In genomic region chr16:84955204-84955839, GRCm38 (mm10) we compare ENCODE assay signal across 9 mouse cellular contexts.
A peak's percentile ranks its signal among the peaks of the same experiment; 100 is the strongest.
DNase-seq lines count a peak whose midpoint lies in the region; ATAC-seq and TF ChIP-seq lines count a peak whose summit lies in the region.
"Had no signal": no experiment of that assay in that cellular context is flagged by ENCODE, and none has a peak within 500 bp of the region (broad histone marks: within the 10 kb centered on the region; RNA-seq: fewer than 3 reads in every experiment).

No protein-coding gene starts in this region.

- no peaks in the 10 kb centered on the region for H3K27me3 ChIP-seq in CH12.LX (replicated peaks)
- no peaks in the 10 kb centered on the region for H3K27me3 ChIP-seq in forebrain, embryonic 16.5 days (replicated peaks; ENCODE audit: control insufficient read depth, insufficient read depth, low read length)

- dilution Hi-C loops in CH12.LX (cut with MboI; ENCODE audit: extremely low pct_ligation_motif_present, extremely low pct_unique_long_range_greater_than_20kb, low sequenced_read_pairs) = no loop called here

- H3K9ac ChIP-seq in CH12.LX (ENCODE audit: insufficient read depth, low read depth) = no peak overlapping the region
- H3K9ac ChIP-seq in forebrain, embryonic 16.5 days (replicated peaks; ENCODE audit: low read depth, low read length) = no peak overlapping the region

- peak; percentile 96 to 98 for TF ChIP-seq CTCF in CH12.LX (conservative IDR thresholded peaks at IDR 0.05 in 1 of 2, IDR thresholded peaks at IDR 0.05 in 1 of 2; ENCODE audit: low read depth in 2 of 2, low read length in 2 of 2)

- peaks cover 0 to 10% of the 10 kb centered on the region in 2 experiments; a peak in 1 of 4 replicates for H3K4me1 ChIP-seq in CH12.LX (ENCODE audit: control insufficient read depth in 1 of 2, insufficient read depth in 2 of 2)
- H3K4me1 ChIP-seq in forebrain, embryonic 16.5 days (replicated peaks; ENCODE audit: control insufficient read depth, insufficient read depth, low read length) = peaks cover 11% of the 10 kb centered on the region

- in situ Hi-C loops in CH12.LX (cut with MboI; ENCODE audit: low pct_ligation_motif_present, low pct_unique_long_range_greater_than_20kb, low sequenced_read_pairs) = loop anchor here (5.0 to 25.0 kb wide), 3 partner anchors 202 to 732 kb away; no protein-coding TSS in a partner anchor

- H3K4me2 ChIP-seq in CH12.LX (ENCODE audit: insufficient read depth, low read depth, poor library complexity, severe bottlenecking) = peak overlapping the region; percentile 45
- no peak overlapping the region for H3K4me2 ChIP-seq in forebrain, embryonic 16.5 days (ENCODE audit: low read length)

- no peak; the same call in 1 of the 2 replicates for TF ChIP-seq EP300 in CH12.LX (IDR thresholded peaks at IDR 0.05; ENCODE audit: low read length)

- 30% methylated on average over 26 of the region's 26 CpGs for WGBS in forebrain, embryonic 16.5 days

- no peaks in the 10 kb centered on the region for H3K9me3 ChIP-seq in CH12.LX (replicated peaks; ENCODE audit: low read length)
- H3K9me3 ChIP-seq in forebrain, embryonic 16.5 days (ENCODE audit: control insufficient read depth, low read length) = no peaks in the 10 kb centered on the region

- intact Hi-C loops in heart, postnatal 25 days (cut with DNase I) = loop anchor here (1.0 to 5.0 kb wide), 2 partner anchors 218 to 482 kb away; partner anchors contain the start of gene App

- TF ChIP-seq RAD21 in CH12.LX (IDR thresholded peaks at IDR 0.05; ENCODE audit: low read depth, low read length) = peak; percentile 99

- H3K27ac ChIP-seq in CH12.LX (ENCODE audit: insufficient read depth, low read depth) = no peak overlapping the region
- H3K27ac ChIP-seq in forebrain, embryonic 16.5 days (ENCODE audit: low read length) = no peak overlapping the region

- H3K4me3 ChIP-seq in CH12.LX (replicated peaks in 1 of 3; ENCODE audit: low read depth in 2 of 3, low read length in 2 of 3, poor library complexity in 1 of 3) = no peak overlapping the region
- H3K4me3 ChIP-seq in forebrain, embryonic 16.5 days (replicated peaks; ENCODE audit: low read length) = no peak overlapping the region
- H3K4me3 ChIP-seq: erythroblast, embryonic 14.5 days had no signal

- peak; percentile 92 for ATAC-seq in forebrain, embryonic 16.5 days
- ATAC-seq in neutrophil, adult 5-6 weeks (ENCODE audit: extremely low read depth, insufficient number of reproducible peaks, low FRiP score, poor library complexity, severe bottlenecking) = peak; percentile 75

- no peaks in the 10 kb centered on the region for H3K79me2 ChIP-seq in CH12.LX (replicated peaks; ENCODE audit: control insufficient read depth, extremely low read depth, insufficient read depth, poor library complexity, severe bottlenecking)

- peak; percentile 58 for TF ChIP-seq POLR2A in CH12.LX (IDR thresholded peaks at IDR 0.05; ENCODE audit: low read depth, low read length)

- peak; percentile 93 for DNase-seq in CH12.LX (ENCODE audit: extremely low read depth)
- DNase-seq in cerebellum, adult 11 months = peak; percentile 83
- DNase-seq in heart, postnatal 25 days (ENCODE audit: low spot score) = peak; percentile 66
- DNase-seq in layer of hippocampus, adult 11-12 months (ENCODE audit: low spot score) = peak; percentile 94
- DNase-seq in lung, adult 18-20 months = peak; percentile 77 to 84
- DNase-seq in testis, postnatal 14 days (ENCODE audit: low spot score) = peak; percentile 79

- H3K36me3 ChIP-seq in CH12.LX (replicated peaks in 1 of 2; ENCODE audit: control insufficient read depth in 1 of 2, insufficient read depth in 1 of 2, low read length in 1 of 2) = peaks cover 22 to 46% of the 10 kb centered on the region in 2 experiments
- peaks cover 16% of the 10 kb centered on the region for H3K36me3 ChIP-seq in forebrain, embryonic 16.5 days (ENCODE audit: control insufficient read depth, insufficient read depth)

TF ChIP-seq in CH12.LX, 34 proteins besides CTCF, POLR2A, EP300 and RAD21:
- 0 out of 2 replicates have a peak, but pooled peaks have one; percentile 33 for TF ChIP-seq NRF1 (IDR thresholded peaks at IDR 0.05; ENCODE audit: low read depth, low read length)
- no peak; the same call in 1 of the 2 replicates for TF ChIP-seq RCOR1 (conservative IDR thresholded peaks at IDR 0.05; ENCODE audit: low read depth, low read length)
- TF ChIP-seq USF1 (IDR thresholded peaks at IDR 0.05; ENCODE audit: low read depth, low read length) = peak; percentile 75
- no peak for TF ChIP-seq CHD2 (IDR thresholded peaks at IDR 0.05; ENCODE audit: low read length)
- no peak for TF ChIP-seq MAFK (IDR thresholded peaks at IDR 0.05; ENCODE audit: insufficient replicate concordance, low read length)
- no peak for TF ChIP-seq JUND (conservative IDR thresholded peaks at IDR 0.05; ENCODE audit: low read depth, low read length)
- peak; percentile 44 for TF ChIP-seq BHLHE40 (IDR thresholded peaks at IDR 0.05; ENCODE audit: low read depth, low read length)
- TF ChIP-seq MAZ (IDR thresholded peaks at IDR 0.05; ENCODE audit: low read depth, low read length) = no peak
- 0 out of 2 replicates have a peak, but pooled peaks have one; percentile 33 for TF ChIP-seq MEF2A (IDR thresholded peaks at IDR 0.05; ENCODE audit: borderline replicate concordance, low read depth, low read length)
- no peak for TF ChIP-seq ETS1 (conservative IDR thresholded peaks at IDR 0.05; ENCODE audit: low read depth, low read length)
- TF ChIP-seq SIN3A (IDR thresholded peaks at IDR 0.05; ENCODE audit: low read length) = peak; percentile 91
- no peak for TF ChIP-seq PAX5 (IDR thresholded peaks at IDR 0.05; ENCODE audit: low read length)
- TF ChIP-seq TBP (conservative IDR thresholded peaks at IDR 0.05; ENCODE audit: low read depth, low read length) = 0 out of 2 replicates have a peak, but pooled peaks have one; percentile 2
- peak; percentile 33; the same call in 1 of the 2 replicates for TF ChIP-seq HCFC1 (IDR thresholded peaks at IDR 0.05; ENCODE audit: low read depth, low read length)
- TF ChIP-seq CHD1 (IDR thresholded peaks at IDR 0.05; ENCODE audit: low read depth, low read length) = no peak
- peak; percentile 98 for TF ChIP-seq MXI1 (IDR thresholded peaks at IDR 0.05; ENCODE audit: low read depth, low read length)
- TF ChIP-seq MAX (IDR thresholded peaks at IDR 0.05; ENCODE audit: low read length) = peak; percentile 99
- peak; percentile 52; the same call in 1 of the 2 replicates for TF ChIP-seq NELFE (IDR thresholded peaks at IDR 0.05; ENCODE audit: low read depth, low read length)
- TF ChIP-seq UBTF (IDR thresholded peaks at IDR 0.05; ENCODE audit: low read depth, low read length) = no peak
- no peak for TF ChIP-seq KAT2A (IDR thresholded peaks at IDR 0.05; ENCODE audit: insufficient replicate concordance, low read length)
- TF ChIP-seq POLR2AphosphoS2 (IDR thresholded peaks at IDR 0.05; ENCODE audit: low read depth, low read length) = no peak
- peak; percentile 61 for TF ChIP-seq USF2 (conservative IDR thresholded peaks at IDR 0.05; ENCODE audit: low read depth, low read length)
- TF ChIP-seq IRF4 (IDR thresholded peaks at IDR 0.05; ENCODE audit: low read depth, low read length) = peak; percentile 58; the same call in 1 of the 2 replicates
- TF ChIP-seq ZC3H11A (IDR thresholded peaks at IDR 0.05; ENCODE audit: low read depth, low read length) = peak; percentile 93
- TF ChIP-seq SMC3 (IDR thresholded peaks at IDR 0.05; ENCODE audit: low read depth, low read length) = peak; percentile 98
- peak; percentile 100 for TF ChIP-seq MYC (IDR thresholded peaks at IDR 0.05; ENCODE audit: low read depth, low read length)
- no peak for TF ChIP-seq ELF1 (IDR thresholded peaks at IDR 0.05; ENCODE audit: low read depth, low read length)
- TF ChIP-seq E2F4 (IDR thresholded peaks at IDR 0.05; ENCODE audit: insufficient replicate concordance, low read depth, low read length) = no peak
- no peak for TF ChIP-seq GABPA (IDR thresholded peaks at IDR 0.05; ENCODE audit: insufficient replicate concordance, low read depth, low read length)
- TF ChIP-seq TCF12 (IDR thresholded peaks at IDR 0.05; ENCODE audit: low read depth, low read length) = peak; percentile 39; the same call in 1 of the 2 replicates
- TF ChIP-seq JUN (IDR thresholded peaks at IDR 0.05; ENCODE audit: insufficient read depth, low read depth, low read length) = peak; percentile 14; the same call in 1 of the 2 replicates
- TF ChIP-seq ZNF384 (IDR thresholded peaks at IDR 0.05; ENCODE audit: low read depth, low read length) = no peak
- TF ChIP-seq ZKSCAN1 (IDR thresholded peaks at IDR 0.05; ENCODE audit: borderline replicate concordance, low read depth, low read length) = no peak
- TF ChIP-seq ZMIZ1 (IDR thresholded peaks at IDR 0.05; ENCODE audit: low read depth, low read length) = no peak
TF ChIP-seq in CH12.LX: peak in this region for 17.
